Mouse (Mus musculus) forebrain, embryonic 13.5 days (tissue): ENCODE data around the gene Atad5. TPM values are rescaled to one million over a fixed set of nuclear protein-coding genes. Genes with fewer than 3 reads are reported as not detected.
"Not testable (repeated sequence)": the region's sequence is repeated elsewhere in the genome, so short reads cannot be mapped to it uniquely, and the experiment has no call there.

Experiments used
- ATAC-seq: fragments of 200-750 bp; cut with Nextera tagmentation; 2 replicates; pipeline ENCODE4 v1.8.0; 2017
- H3K27ac ChIP-seq: fragments of 300-500 bp; sonication (generic); 2 replicates; pipeline ENCODE4 v1.5.1; 2015; ENCODE audit warnings: inconsistent platforms, mild to moderate bottlenecking, moderate library complexity
- H3K27me3 ChIP-seq: fragments of 300-500 bp; sonication (generic); 2 replicates; pipeline ENCODE4 v1.6.1; 2015; ENCODE audit warnings: mild to moderate bottlenecking, inconsistent platforms
- H3K36me3 ChIP-seq: fragments of 300-500 bp; sonication (generic); 2 replicates; pipeline ENCODE4 v1.6.1; 2015; ENCODE audit warnings: mild to moderate bottlenecking, inconsistent platforms; ENCODE audit not compliant: poor library complexity, severe bottlenecking
- H3K4me1 ChIP-seq: fragments of 300-500 bp; sonication (generic); 2 replicates; pipeline ENCODE4 v1.6.1; 2015; ENCODE audit warnings: inconsistent platforms
- H3K4me2 ChIP-seq: fragments of 300-500 bp; sonication (generic); 2 replicates; pipeline ENCODE4 v1.6.1; 2015; ENCODE audit warnings: inconsistent platforms, mild to moderate bottlenecking, moderate library complexity
- H3K4me3 ChIP-seq: fragments of 300-500 bp; sonication (generic); 2 replicates; pipeline ENCODE4 v1.5.1; 2015; ENCODE audit warnings: mild to moderate bottlenecking, inconsistent platforms
- H3K9ac ChIP-seq: fragments of 300-500 bp; sonication (generic); 2 replicates; pipeline ENCODE4 v1.6.1; 2015; ENCODE audit warnings: mild to moderate bottlenecking, inconsistent platforms
- H3K9me3 ChIP-seq: fragments of 300-500 bp; sonication (generic); replicated peaks from 2 replicates; pipeline ENCODE4 v1.6.1; 2016; ENCODE audit warnings: inconsistent platforms
- WGBS: fragments of 180-500 bp; shearing (Covaris S2); methylation state at CpG from one replicate; pipeline ENCODE4 v1.1.7; 2015; 5-methylcytosine and 5-hydroxymethylcytosine counted together
- polyA plus RNA-seq: library from polyadenylated mRNA; unstranded; fragments of >200 nt; fragmentation: Nextera tagmentation; extraction: Ambion mirVana; gene quantifications from 2 replicates; pipeline ENCODE4 v1.2.1, GENCODE M21; 2015

Atad5 gene
- polyA plus RNA-seq, 1 experiment from 2014 or later: 13.2 TPM

GRCm38 (mm10) chr11:80141825-80142521, 52.8 kb downstream of the Atad5 start, which contains the start of gene Tefm:
TSS of gene Tefm (minus strand) at chr11:80142175.
- ATAC-seq: peak; percentile 94
- Histone ChIP-seq H3K9ac (peak within 1 kb of the TSS; percentile 88), H3K4me3 (peak within 1 kb of the TSS; percentile 80), H3K36me3 (peaks cover 17% of the 10 kb centered on the region), H3K4me1 (peaks cover 21% of the 10 kb centered on the region), H3K27ac (peak within 1 kb of the TSS; percentile 84), H3K4me2 (peak within 1 kb of the TSS; percentile 74), H3K27me3 (no peaks in the 10 kb centered on the region), H3K9me3 (no peaks in the 10 kb centered on the region)
- under 1% methylated on average over 40 of the region's 40 CpGs for WGBS

GRCm38 (mm10) chr11:80142872-80143271, 53.7 kb downstream of the Atad5 start:
- H3K27me3 ChIP-seq: no peaks in the 10 kb centered on the region
- peaks cover 21% of the 10 kb centered on the region for H3K4me1 ChIP-seq
- H3K36me3 ChIP-seq: peaks cover 11% of the 10 kb centered on the region
- WGBS: 42% methylated on average over 8 of the region's 8 CpGs
- H3K9me3 ChIP-seq: no peaks in the 10 kb centered on the region
- peak overlapping the region; percentile 80; the same call in 1 of the 2 replicates for H3K4me3 ChIP-seq
- no peak for ATAC-seq
- H3K27ac ChIP-seq: no peak overlapping the region
- peak overlapping the region; percentile 88; the same call in 1 of the 2 replicates for H3K9ac ChIP-seq
- peak overlapping the region; percentile 74 for H3K4me2 ChIP-seq

GRCm38 (mm10) chr11:80145787-80146275, 56.6 kb downstream of the Atad5 start:
- Histone ChIP-seq H3K4me1 (peaks cover 18% of the 10 kb centered on the region), H3K9ac (no peak overlapping the region), H3K36me3 (no peaks in the 10 kb centered on the region), H3K9me3 (no peaks in the 10 kb centered on the region), H3K4me2 (no peak overlapping the region), H3K27ac (no peak overlapping the region), H3K27me3 (no peaks in the 10 kb centered on the region), H3K4me3 (no peak overlapping the region)
- ATAC-seq: no peak
- WGBS: 75% methylated on average over 10 of the region's 10 CpGs

GRCm38 (mm10) chr11:80147748-80148147, 58.5 kb downstream of the Atad5 start:
- Histone ChIP-seq H3K9me3 (no peaks in the 10 kb centered on the region), H3K4me1 (peaks cover 6% of the 10 kb centered on the region), H3K27ac (no peak overlapping the region), H3K36me3 (no peaks in the 10 kb centered on the region), H3K4me2 (no peak overlapping the region), H3K4me3 (no peak overlapping the region), H3K9ac (no peak overlapping the region), H3K27me3 (peaks cover 12% of the 10 kb centered on the region)
- no peak for ATAC-seq
- 78% methylated on average over 6 of the region's 6 CpGs for WGBS

GRCm38 (mm10) chr11:80148313-80148712, 59.1 kb downstream of the Atad5 start:
- no peak overlapping the region for H3K4me3 ChIP-seq
- H3K27ac ChIP-seq: no peak overlapping the region
- no peak for ATAC-seq
- H3K9ac ChIP-seq: no peak overlapping the region
- no peaks in the 10 kb centered on the region for H3K9me3 ChIP-seq
- peaks cover under 1% of the 10 kb centered on the region; the same call in 1 of the 2 replicates for H3K4me1 ChIP-seq
- WGBS: 65% methylated on average over 1 of the region's 1 CpGs
- no peaks in the 10 kb centered on the region for H3K36me3 ChIP-seq
- H3K4me2 ChIP-seq: no peak overlapping the region
- H3K27me3 ChIP-seq: peaks cover 18% of the 10 kb centered on the region

GRCm38 (mm10) chr11:80148974-80149373, 59.8 kb downstream of the Atad5 start:
- not testable (repeated sequence) for H3K36me3 ChIP-seq, H3K4me2 ChIP-seq, H3K9ac ChIP-seq, ATAC-seq, H3K4me3 ChIP-seq, H3K9me3 ChIP-seq, H3K4me1 ChIP-seq, H3K27ac ChIP-seq
- WGBS: 75% methylated on average over 2 of the region's 4 CpGs
- H3K27me3 ChIP-seq: peaks cover 24% of the 10 kb centered on the region

- 88% methylated on average over 8 of the region's 8 CpGs for WGBS
- ATAC-seq: no peak
- no peak overlapping the region for H3K4me2 ChIP-seq
Measured at GRCm38 (mm10) chr11:80149412-80150023, 60.3 kb downstream of the Atad5 start.

GRCm38 (mm10) chr11:80150566-80150965, 61.4 kb downstream of the Atad5 start:
- WGBS: 78% methylated on average over 5 of the region's 5 CpGs
- Histone ChIP-seq H3K4me1 (peaks cover 8% of the 10 kb centered on the region), H3K9ac (no peak overlapping the region)

More at GRCm38 (mm10) chr11:80149412-80150023, 60.3 kb downstream of the Atad5 start:
- Histone ChIP-seq H3K27ac (no peak overlapping the region), H3K9ac (no peak overlapping the region), H3K4me3 (no peak overlapping the region), H3K4me1 (peaks cover 8% of the 10 kb centered on the region), H3K9me3 (no peaks in the 10 kb centered on the region), H3K27me3 (peaks cover 30% of the 10 kb centered on the region), H3K36me3 (no peaks in the 10 kb centered on the region)

GRCm38 (mm10) chr11:80151541-80151940, 62.3 kb downstream of the Atad5 start:
- ATAC-seq: no peak
- H3K9me3 ChIP-seq: no peaks in the 10 kb centered on the region
- 64% methylated on average over 2 of the region's 2 CpGs for WGBS
- H3K4me3 ChIP-seq: no peak overlapping the region
- H3K27ac ChIP-seq: no peak overlapping the region
- peaks cover 8% of the 10 kb centered on the region for H3K4me1 ChIP-seq
- H3K9ac ChIP-seq: no peak overlapping the region
- H3K36me3 ChIP-seq: no peaks in the 10 kb centered on the region
- peaks cover 47% of the 10 kb centered on the region for H3K27me3 ChIP-seq
- no peak overlapping the region for H3K4me2 ChIP-seq

More at GRCm38 (mm10) chr11:80150566-80150965, 61.4 kb downstream of the Atad5 start:
- no peak for ATAC-seq
- H3K4me2 ChIP-seq: no peak overlapping the region
- peaks cover 40% of the 10 kb centered on the region for H3K27me3 ChIP-seq
- H3K4me3 ChIP-seq: no peak overlapping the region
- H3K36me3 ChIP-seq: no peaks in the 10 kb centered on the region
- no peaks in the 10 kb centered on the region for H3K9me3 ChIP-seq
- no peak overlapping the region for H3K27ac ChIP-seq

- H3K4me2 ChIP-seq: no peak overlapping the region
- H3K4me3 ChIP-seq: no peak overlapping the region
- H3K36me3 ChIP-seq: no peaks in the 10 kb centered on the region
- peaks cover 47% of the 10 kb centered on the region for H3K27me3 ChIP-seq
- H3K9me3 ChIP-seq: no peaks in the 10 kb centered on the region
- H3K9ac ChIP-seq: no peak overlapping the region
- H3K27ac ChIP-seq: no peak overlapping the region
- WGBS: 83% methylated on average over 8 of the region's 8 CpGs
- ATAC-seq: no peak
- peaks cover 8% of the 10 kb centered on the region for H3K4me1 ChIP-seq
Measured at GRCm38 (mm10) chr11:80152376-80152775, 63.2 kb downstream of the Atad5 start.

- Histone ChIP-seq H3K36me3 (no peaks in the 10 kb centered on the region), H3K4me3 (peak within 1 kb of the TSS; percentile 48), H3K9me3 (no peaks in the 10 kb centered on the region), H3K27me3 (peaks cover 47% of the 10 kb centered on the region), H3K4me2 (peak within 1 kb of the TSS; percentile 72), H3K9ac (peak within 1 kb of the TSS; percentile 59), H3K27ac (no peak within 1 kb of the TSS), H3K4me1 (peaks cover 8% of the 10 kb centered on the region)
- 2% methylated on average over 47 of the region's 47 CpGs for WGBS
- ATAC-seq: peak; percentile 78
Measured at GRCm38 (mm10) chr11:80153857-80154495, 64.8 kb downstream of the Atad5 start, which contains the start of gene Adap2. TSS of gene Adap2 (plus strand) at chr11:80154105.

GRCm38 (mm10) chr11:80154501-80154900, 65.3 kb downstream of the Atad5 start:
- H3K9ac ChIP-seq: peak overlapping the region; percentile 59
- peak overlapping the region; percentile 72 for H3K4me2 ChIP-seq
- H3K9me3 ChIP-seq: no peaks in the 10 kb centered on the region
- H3K4me1 ChIP-seq: peaks cover 8% of the 10 kb centered on the region
- H3K27me3 ChIP-seq: peaks cover 47% of the 10 kb centered on the region
- no peaks in the 10 kb centered on the region for H3K36me3 ChIP-seq
- ATAC-seq: no peak
- H3K4me3 ChIP-seq: peak overlapping the region; percentile 48
- H3K27ac ChIP-seq: no peak overlapping the region
- 23% methylated on average over 25 of the region's 25 CpGs for WGBS
